8 mouse cellular contexts compared by ENCODE assay signal in genomic region chr5:45668324-45668723, GRCm38 (mm10). TPM values are rescaled to one million over a fixed set of nuclear protein-coding genes. Genes with fewer than 3 reads are reported as not detected.
DNase-seq lines count a peak whose midpoint lies in the region; ATAC-seq and TF ChIP-seq lines count a peak whose summit lies in the region.

No protein-coding gene starts in this region.

- peak overlapping the region; percentile 63; the same call in 1 of the 2 replicates for H3K4me3 ChIP-seq in forebrain, embryonic 15.5 days
- H3K4me3 ChIP-seq in liver, embryonic 16.5 days (ENCODE audit: low read depth, low read length): peak overlapping the region; percentile 87

- H3K4me1 ChIP-seq in forebrain, embryonic 15.5 days: peaks cover 16% of the 10 kb centered on the region
- peaks cover 5% of the 10 kb centered on the region for H3K4me1 ChIP-seq in liver, embryonic 16.5 days (ENCODE audit: control insufficient read depth, low read depth, low read length)

- no peak overlapping the region for H3K27ac ChIP-seq in forebrain, embryonic 15.5 days (replicated peaks)
- H3K27ac ChIP-seq in liver, embryonic 16.5 days (ENCODE audit: low read length): no peak overlapping the region; the same call in 1 of the 2 replicates

- CTCF ChIA-PET in Patski (lab: Charles Lee): interaction anchor here (0.7 to 1.7 kb wide), 12 partner anchors 11 to 210 kb away, joined by 3 to 7 read pairs (median 4); partner anchors contain the start of gene Fam184b

- H3K27me3 ChIP-seq in Patski: peaks cover 7% of the 10 kb centered on the region
- no peaks in the 10 kb centered on the region for H3K27me3 ChIP-seq in forebrain, embryonic 15.5 days
- no peaks in the 10 kb centered on the region for H3K27me3 ChIP-seq in liver, embryonic 16.5 days (ENCODE audit: control insufficient read depth, insufficient read depth, low read depth, low read length)

- H3K9ac ChIP-seq in forebrain, embryonic 15.5 days (replicated peaks): no peak overlapping the region
- no peak overlapping the region; the same call in 1 of the 2 replicates for H3K9ac ChIP-seq in liver, embryonic 16.5 days (ENCODE audit: low read depth, low read length)

- H3K9me3 ChIP-seq in forebrain, embryonic 15.5 days: no peaks in the 10 kb centered on the region
- no peaks in the 10 kb centered on the region for H3K9me3 ChIP-seq in liver, embryonic 16.5 days (replicated peaks; ENCODE audit: control insufficient read depth, low read length)

- intact Hi-C loops in gastrocnemius, postnatal 36 days (cut with DNase I): loop anchor here (2.0 to 10.0 kb wide), 3 partner anchors 136 to 196 kb away; partner anchors contain the start of gene Lcorl

- TF ChIP-seq CTCF in Patski (IDR thresholded peaks at IDR 0.05): peak; percentile 48

- peak; percentile 6 for DNase-seq in layer of hippocampus, adult 11-12 months (ENCODE audit: low spot score)
- DNase-seq in layer of hippocampus, postnatal 10 days (ENCODE audit: low spot score in 2 of 2): no peak
- DNase-seq in Patski (ENCODE audit: low read depth, low spot score): no peak
- DNase-seq in telencephalon, adult 2 months (ENCODE audit: low read depth, low spot score): peak; percentile 35
- DNase-seq in spleen, postnatal 10 days (ENCODE audit: low spot score in 2 of 2): no peak
- DNase-seq in gastrocnemius, postnatal 36 days: no peak

- no peaks in the 10 kb centered on the region for H3K36me3 ChIP-seq in forebrain, embryonic 15.5 days
- peaks cover 5% of the 10 kb centered on the region; the same call in 1 of the 2 replicates for H3K36me3 ChIP-seq in liver, embryonic 16.5 days (ENCODE audit: control insufficient read depth, insufficient read depth)

- in situ Hi-C loops in Patski (cut with MboI; ENCODE audit: low pct_unique_long_range_greater_than_20kb): loop anchor here (5.0 to 25.0 kb wide), 3 partner anchors 136 to 1381 kb away; no protein-coding TSS in a partner anchor

- H3K4me2 ChIP-seq in forebrain, embryonic 15.5 days (replicated peaks): peak overlapping the region; percentile 77
- peak overlapping the region; percentile 88 for H3K4me2 ChIP-seq in liver, embryonic 16.5 days (ENCODE audit: low read depth, low read length)

- POLR2A ChIA-PET in Patski (lab: Charles Lee): interaction anchor here (0.7 kb wide), 1 partner anchor 175 kb away, joined by 3 read pairs; no protein-coding TSS in a partner anchor

- 15% methylated on average over 3 of the region's 3 CpGs for WGBS in forebrain, embryonic 15.5 days
- 17% methylated on average over 3 of the region's 3 CpGs for WGBS in liver, embryonic 16.5 days (ENCODE audit: insufficient replicate concordance)

- ATAC-seq in Patski: no peak
- no peak for ATAC-seq in forebrain, embryonic 15.5 days (replicated peaks)
- no peak for ATAC-seq in liver, embryonic 16.5 days (ENCODE audit: low read depth)

RNA-seq across cellular contexts. Expression of gene Ncapg, which starts 1.4 kb away (rescaled TPM):
- 1 to 10 TPM; 1.9 to 2.4 TPM for total RNA-seq in layer of hippocampus, postnatal 10 days (2021)
- polyA plus RNA-seq in Patski (2021): 29.2 TPM
- 25.7 and 26.5 TPM in 2 replicates for polyA plus RNA-seq in forebrain, embryonic 15.5 days (2015; fragmentation: Nextera tagmentation; extraction: Ambion mirVana)
- 44.2 and 47.6 TPM in 2 replicates for polyA plus RNA-seq in liver, embryonic 16.5 days (2015; fragmentation: Nextera tagmentation; extraction: Ambion mirVana)
- total RNA-seq in gastrocnemius, postnatal 36 days (2021): under 1 TPM; 0.38 to 0.42 TPM

RNA-seq across cellular contexts. Expression of gene Fam184b, which starts 28.9 kb away (rescaled TPM):
- 10 to 100 TPM; 20.5 to 21.4 TPM for total RNA-seq in layer of hippocampus, postnatal 10 days (2021)
- polyA plus RNA-seq in Patski (2021): 0.05 TPM
- polyA plus RNA-seq in forebrain, embryonic 15.5 days (2015; fragmentation: Nextera tagmentation; extraction: Ambion mirVana): 3.7 and 4.2 TPM in 2 replicates
- polyA plus RNA-seq in liver, embryonic 16.5 days (2015; fragmentation: Nextera tagmentation; extraction: Ambion mirVana): 0.11 TPM in 2 replicates
- under 1 TPM; 0.18 to 0.35 TPM for total RNA-seq in gastrocnemius, postnatal 36 days (2021)

Comparison
In these comparisons a context has a peak if more than half of its experiments do, and no peak if none do; other contexts are left out.
1. DNase-seq: peak in layer of hippocampus, adult 11-12 months (single experiment) and telencephalon, adult 2 months (single experiment); none in layer of hippocampus, postnatal 10 days (0 of 2), Patski (single experiment), spleen, postnatal 10 days (0 of 2) and gastrocnemius, postnatal 36 days (0 of 2).